Mouse (Mus musculus): ENCODE measurements around the gene Abhd17c.

- TF ChIP-seq POLR2A (IDR thresholded peaks at IDR 0.05; ENCODE audit: low read depth, low read length) = no peak
- TF ChIP-seq CTCF (conservative IDR thresholded peaks at IDR 0.05; ENCODE audit: insufficient read depth, insufficient read length, low read depth, low read length) = no peak
Measured at GRCm38 (mm10) chr7:84191476-84191875, 39.8 kb upstream of the Abhd17c start.
